8 mouse cellular contexts compared by ENCODE assay signal in genomic region chr17:13472460-13473062, GRCm38 (mm10).
DNase-seq lines count a peak whose midpoint lies in the region; ATAC-seq and TF ChIP-seq lines count a peak whose summit lies in the region.

No protein-coding gene starts in this region.

- H3K27me3 ChIP-seq in kidney, adult 2 months (replicated peaks; ENCODE audit: control insufficient read depth, insufficient read depth, low read length): no peaks in the 10 kb centered on the region

- WGBS in kidney, adult 2 months: 20% methylated on average over 7 of the region's 7 CpGs

- DNase-seq in monocyte, adult 2 months (ENCODE audit: low read depth in 1 of 2, low spot score in 2 of 2): peak; percentile 19 to 27
- peak; percentile 55 for DNase-seq in gastrocnemius, postnatal 14 days
- peak; percentile 77 for DNase-seq in kidney, adult 2 months
- DNase-seq in left cerebral cortex, postnatal 4 days: peak; percentile 82
- peak; percentile 82 for DNase-seq in neural tube, embryonic 10.5 days (ENCODE audit: extremely low spot score, low spot score)
- DNase-seq in telencephalon, adult 2 months (ENCODE audit: low read depth, low spot score): peak; percentile 50

- no peaks in the 10 kb centered on the region for H3K4me1 ChIP-seq in kidney, adult 2 months (ENCODE audit: control insufficient read depth, insufficient read depth, low read length)

- no peak for TF ChIP-seq POLR2A in kidney, adult 2 months (IDR thresholded peaks at IDR 0.05; ENCODE audit: low read depth, low read length)

- ATAC-seq in monocyte, adult 5-6 weeks (replicated peaks; ENCODE audit: insufficient number of reproducible peaks, low FRiP score, low TSS enrichment, poor library complexity, severe bottlenecking): no peak
- ATAC-seq in common myeloid progenitor, adult 5-6 weeks (replicated peaks; ENCODE audit: low read depth, poor library complexity, severe bottlenecking): peak; percentile 83

- H3K4me3 ChIP-seq in kidney, adult 2 months (ENCODE audit: insufficient read depth, low read depth, low read length): no peak overlapping the region

- H3K27ac ChIP-seq in kidney, adult 2 months (ENCODE audit: insufficient read depth, low read depth, low read length): no peak overlapping the region

- TF ChIP-seq CTCF in kidney, adult 2 months (conservative IDR thresholded peaks at IDR 0.05; ENCODE audit: insufficient read depth, insufficient read length, low read depth, low read length): peak; percentile 72

- H3K36me3 ChIP-seq in kidney, adult 2 months (ENCODE audit: control insufficient read depth, insufficient read depth, low read length): no peaks in the 10 kb centered on the region

- intact Hi-C loops in gastrocnemius, postnatal 14 days (cut with DNase I; ENCODE audit: low total_unique reads): loop anchor here (10.0 kb wide), 1 partner anchor 352 kb away; no protein-coding TSS in a partner anchor
- intact Hi-C loops in left cerebral cortex, postnatal 4 days (cut with DNase I): loop anchor here (5.0 kb wide), 2 partner anchors 205 to 360 kb away; no protein-coding TSS in a partner anchor

Comparison
In these comparisons a context has a peak if more than half of its experiments do, and no peak if none do; other contexts are left out.
1. DNase-seq: peak in every context shown above with its lines; median percentile 82 in left cerebral cortex, postnatal 4 days; 82 in neural tube, embryonic 10.5 days; 77 in kidney, adult 2 months; 55 in gastrocnemius, postnatal 14 days; 50 in telencephalon, adult 2 months; 23 in monocyte, adult 2 months.